Mouse (Mus musculus): Measurements from ENCODE around the gene Mtmr14.

DNA sequence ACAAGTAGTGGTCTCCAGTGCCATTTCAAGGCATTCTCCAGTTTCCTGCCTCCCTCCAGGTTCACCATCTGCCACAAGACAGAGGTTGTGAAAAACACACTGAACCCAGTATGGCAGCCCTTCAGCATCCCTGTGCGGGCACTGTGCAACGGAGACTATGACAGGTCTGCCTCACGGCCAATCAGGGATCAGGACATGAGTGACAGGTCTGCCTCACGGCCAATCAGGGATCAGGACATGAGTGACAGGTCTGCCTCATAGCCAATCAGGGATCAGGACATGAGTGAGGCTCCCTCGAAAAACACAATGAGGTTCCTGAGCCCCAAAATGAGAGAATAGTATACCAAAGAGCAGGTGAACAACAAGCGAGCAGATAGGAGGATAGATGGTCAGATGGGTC is 52.7 kb downstream of the Mtmr14 start:
- TF ChIP-seq POLR2A (IDR thresholded peaks at IDR 0.05; ENCODE audit: extremely low read depth, insufficient read depth, low read length) (no peak), CTCF (IDR thresholded peaks at IDR 0.05; ENCODE audit: low read depth, low read length) (no peak)

All from liver, adult 2 months (tissue).